Mouse (Mus musculus): ENCODE data around the gene Rnf10. TPM values are rescaled to one million over a fixed set of nuclear protein-coding genes. Genes with fewer than 3 reads are reported as not detected.
A peak's percentile ranks its signal among the peaks of the same experiment; 100 is the strongest.

The Rnf10 gene
- total RNA-seq, 2 experiments from 2014 or later = 244 to 283 TPM

DNA sequence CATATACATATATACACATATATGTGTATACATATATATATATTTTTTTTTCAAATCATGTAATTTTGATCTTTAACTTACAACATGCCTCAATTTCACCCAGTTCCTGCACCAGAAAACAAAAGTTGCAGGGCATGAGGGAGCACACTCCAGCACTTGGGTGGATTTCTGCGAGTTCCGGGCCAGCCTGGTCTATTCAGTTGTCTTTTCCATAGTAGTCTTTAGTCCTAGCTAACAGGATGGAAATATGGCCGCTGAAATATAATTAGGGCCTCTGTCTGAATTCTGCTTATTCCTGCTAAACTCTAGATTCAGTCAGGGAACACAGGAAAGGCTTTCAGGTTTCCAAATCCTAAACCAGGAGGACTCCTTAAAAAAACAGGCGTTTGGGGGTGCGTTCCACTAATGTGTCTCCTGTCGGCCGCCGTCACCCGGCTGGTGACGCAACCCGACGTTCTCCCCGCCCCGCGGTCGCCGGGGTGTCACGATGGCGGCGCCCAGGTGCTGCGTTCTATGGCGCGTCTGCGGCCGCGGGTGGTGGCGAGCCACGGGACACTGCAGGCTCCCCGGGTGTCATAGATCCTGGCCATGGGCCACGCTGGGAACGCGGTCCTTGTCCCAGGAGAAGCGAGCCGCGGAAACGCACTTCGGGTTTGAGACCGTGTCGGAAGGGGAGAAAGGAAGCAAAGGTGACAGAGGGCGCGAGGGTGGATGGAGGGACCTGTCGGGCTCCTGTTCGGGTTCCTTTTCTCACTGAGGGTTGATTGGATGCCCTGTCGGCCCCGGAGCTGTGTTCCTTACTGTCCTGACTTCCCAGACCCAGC lies 6.7 kb upstream of the Rnf10 start, which contains the start of gene Coq5:
Coq5 (plus strand) TSS at position 441 of the 824 bp plus-strand sequence.
- intact Hi-C loops (cut with DNase I) = no loop called here

GRCm38 (mm10) chr5:115278785-115279184 lies 6.1 kb upstream of the Rnf10 start:
- intact Hi-C loops (cut with DNase I) = no loop called here
- DNase-seq (ENCODE audit: low spot score in 2 of 2) = no peak

More for the DNA sequence above, 6.7 kb upstream of the Rnf10 start, which contains the start of gene Coq5:
- peak; percentile 85 to 91 for DNase-seq (ENCODE audit: low spot score in 2 of 2)

DNA sequence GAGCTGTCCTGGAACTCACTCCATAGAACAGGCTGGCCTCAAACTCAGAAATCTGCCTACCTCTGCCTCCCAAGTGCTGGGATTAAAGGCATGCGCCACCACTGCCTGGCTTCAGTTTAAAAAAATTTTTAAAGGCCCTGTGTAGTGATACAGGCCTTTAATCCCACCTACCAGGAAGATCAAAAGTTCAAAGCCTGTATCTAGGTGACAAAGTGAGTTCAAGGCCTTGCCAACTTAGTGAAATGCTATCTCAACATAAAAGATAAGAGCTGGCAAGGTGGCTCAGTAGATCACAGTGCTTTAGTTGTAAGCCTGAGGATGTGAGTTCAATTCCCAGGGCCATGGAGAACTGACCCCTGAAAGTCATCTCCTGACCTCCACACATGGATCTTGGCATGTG lies 5.4 kb upstream of the Rnf10 start:
- intact Hi-C loops (cut with DNase I) = no loop called here
- DNase-seq (ENCODE audit: low spot score in 2 of 2) = no peak

- intact Hi-C loops (cut with DNase I) = no loop called here
- no peak for DNase-seq (ENCODE audit: low spot score in 2 of 2)
Observed at GRCm38 (mm10) chr5:115275998-115276397, 3.3 kb upstream of the Rnf10 start.

GRCm38 (mm10) chr5:115274771-115275170 lies 2.1 kb upstream of the Rnf10 start:
- no peak for DNase-seq (ENCODE audit: low spot score in 2 of 2)
- intact Hi-C loops (cut with DNase I) = no loop called here

- intact Hi-C loops (cut with DNase I) = no loop called here
- DNase-seq (ENCODE audit: low spot score in 2 of 2) = no peak
Observed at GRCm38 (mm10) chr5:115274353-115274752, 1.7 kb upstream of the Rnf10 start.

- intact Hi-C loops (cut with DNase I) = no loop called here
- no peak for DNase-seq (ENCODE audit: low spot score in 2 of 2)
Observed at GRCm38 (mm10) chr5:115273549-115274135, 944 bp upstream of the Rnf10 start.

GRCm38 (mm10) chr5:115271931-115272811 lies 527 bp downstream of the Rnf10 start:
- intact Hi-C loops (cut with DNase I) = no loop called here
- peak in 1 of 2 experiments; percentile 24 for DNase-seq (ENCODE audit: low spot score in 2 of 2)

DNA sequence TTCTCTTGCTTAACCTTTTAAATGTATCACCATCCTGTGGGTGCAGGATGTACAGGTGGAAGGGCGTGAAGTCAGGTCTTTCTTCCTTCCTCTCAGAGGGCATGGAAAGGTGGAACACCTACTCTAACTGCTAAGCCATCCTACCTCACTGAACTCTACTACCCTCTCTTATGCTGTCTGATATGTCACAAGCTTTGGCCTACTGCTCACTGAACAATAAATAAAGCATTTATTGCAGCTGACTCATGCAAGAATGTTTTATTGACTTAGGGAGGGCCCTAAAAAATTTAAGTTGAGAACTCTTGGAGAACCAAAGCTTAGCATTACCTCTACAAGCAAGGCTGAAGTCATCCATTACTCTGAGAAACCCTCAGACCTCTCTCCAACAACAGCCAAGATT lies 2.7 kb downstream of the Rnf10 start:
- DNase-seq (ENCODE audit: low spot score in 2 of 2) = no peak
- intact Hi-C loops (cut with DNase I) = no loop called here

- no peak for DNase-seq (ENCODE audit: low spot score in 2 of 2)
- intact Hi-C loops (cut with DNase I) = no loop called here
Observed at GRCm38 (mm10) chr5:115268266-115268665, 4.4 kb downstream of the Rnf10 start.

DNA sequence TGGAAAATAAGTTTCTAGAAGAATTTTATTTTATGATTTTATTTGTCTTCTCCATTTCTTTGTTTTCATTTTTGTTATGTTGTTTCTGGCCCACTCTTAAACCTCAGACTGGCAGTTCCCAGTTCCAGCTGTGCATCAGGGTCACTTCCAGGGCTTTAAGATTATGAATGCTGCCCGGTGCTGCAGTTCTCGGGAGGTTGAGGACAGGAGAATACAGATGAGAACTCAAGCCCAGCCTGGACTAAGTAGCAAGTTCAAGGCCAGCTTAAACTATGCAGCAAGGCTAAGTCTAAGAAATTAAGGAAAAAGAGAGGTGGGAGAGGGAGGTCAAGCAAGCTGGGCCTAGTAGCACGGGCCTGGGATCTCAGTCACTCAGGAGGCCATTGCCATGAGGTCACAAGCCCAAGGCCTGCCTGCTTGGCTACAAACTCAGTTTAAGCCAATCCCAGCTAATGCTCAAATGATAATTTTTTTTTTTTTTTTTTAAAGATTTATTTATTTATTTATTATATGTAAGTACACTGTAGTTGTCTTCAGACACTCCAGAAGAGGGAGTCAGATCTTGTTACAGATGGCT lies 5.1 kb downstream of the Rnf10 start:
- no peak for DNase-seq (ENCODE audit: low spot score in 2 of 2)
- intact Hi-C loops (cut with DNase I) = no loop called here

- intact Hi-C loops (cut with DNase I) = no loop called here
- no peak for DNase-seq (ENCODE audit: low spot score in 2 of 2)
Observed at GRCm38 (mm10) chr5:115266787-115267468, 5.8 kb downstream of the Rnf10 start.

GRCm38 (mm10) chr5:115266340-115266739 lies 6.4 kb downstream of the Rnf10 start:
- intact Hi-C loops (cut with DNase I) = no loop called here
- DNase-seq (ENCODE audit: low spot score in 2 of 2) = no peak

DNA sequence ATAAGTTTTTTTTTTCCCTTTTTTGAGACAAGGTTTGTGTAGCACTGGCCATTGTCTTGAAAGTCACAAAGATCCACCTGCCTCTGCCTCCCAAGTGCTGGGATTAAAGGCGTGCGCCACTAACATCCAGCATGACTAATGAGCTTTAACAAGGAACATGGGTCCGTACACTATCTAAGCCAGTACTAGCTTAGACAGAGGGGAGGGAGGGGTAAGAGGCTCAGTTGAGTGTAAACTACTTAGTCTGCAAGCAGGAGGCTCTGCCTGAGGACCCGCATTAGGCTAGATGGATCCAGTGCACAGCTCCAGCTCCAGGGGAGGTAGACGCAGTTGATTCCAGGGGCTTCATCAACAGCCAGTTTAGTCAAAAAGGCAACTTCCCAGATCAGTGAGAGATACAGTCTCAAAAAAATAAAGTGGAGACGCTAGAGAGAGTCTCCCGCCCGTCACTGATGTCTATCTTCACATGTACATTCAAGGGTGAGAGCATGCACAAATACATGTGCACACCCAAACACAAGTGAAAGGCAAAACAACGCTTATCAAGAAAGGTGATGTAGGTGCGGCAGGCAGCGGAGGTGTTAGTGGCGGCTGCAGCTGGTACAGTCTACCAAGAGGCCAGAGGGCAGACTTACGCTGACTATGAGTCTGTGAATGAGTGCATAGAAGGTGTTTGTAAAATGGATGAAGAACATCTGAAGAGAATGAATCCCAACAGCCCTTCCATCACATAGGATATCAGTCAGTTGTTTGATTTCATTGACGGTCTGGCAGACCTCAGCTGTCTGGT lies 10.0 kb downstream of the Rnf10 start:
- intact Hi-C loops (cut with DNase I) = no loop called here
- no peak for DNase-seq (ENCODE audit: low spot score in 2 of 2)

DNA sequence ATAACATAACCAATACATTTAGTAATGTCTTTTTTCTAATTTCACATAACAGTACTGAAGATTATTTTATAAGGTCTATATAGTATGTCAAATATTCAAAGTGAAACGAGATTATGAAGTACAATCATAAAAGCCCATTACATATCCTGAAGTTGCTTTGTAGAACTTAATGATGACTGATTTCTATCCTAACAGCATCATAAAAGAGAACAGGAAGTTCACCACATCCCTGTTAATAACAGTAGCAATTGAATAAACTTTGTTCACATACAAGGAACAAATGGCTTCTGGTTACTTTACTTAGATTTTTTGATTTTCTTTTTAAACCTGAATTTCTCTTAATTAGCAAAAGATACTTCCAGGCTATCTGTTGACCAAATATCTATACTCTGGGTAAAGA lies 10.8 kb downstream of the Rnf10 start:
- DNase-seq (ENCODE audit: low spot score in 2 of 2) = no peak
- intact Hi-C loops (cut with DNase I) = no loop called here

DNA sequence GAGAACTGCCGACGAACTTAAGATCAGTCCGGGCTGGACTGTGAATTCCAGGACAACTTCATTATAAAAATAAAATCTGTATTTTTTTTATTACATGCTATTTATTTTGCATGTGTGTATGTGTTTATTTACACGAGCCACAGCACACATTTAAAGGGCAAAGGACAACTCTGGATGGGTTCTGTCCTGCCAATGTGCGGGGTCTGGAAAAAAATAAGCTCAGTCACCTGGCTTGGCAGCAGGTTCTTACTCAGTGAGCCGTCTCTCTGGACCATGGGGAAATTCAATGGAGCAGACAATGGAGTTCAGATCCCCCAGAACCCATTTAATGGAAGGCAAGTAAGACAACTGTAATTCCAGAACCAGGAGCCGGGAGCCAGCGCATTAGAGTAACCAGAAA lies 11.6 kb downstream of the Rnf10 start:
- intact Hi-C loops (cut with DNase I) = no loop called here
- DNase-seq (ENCODE audit: low spot score in 2 of 2) = no peak

DNA sequence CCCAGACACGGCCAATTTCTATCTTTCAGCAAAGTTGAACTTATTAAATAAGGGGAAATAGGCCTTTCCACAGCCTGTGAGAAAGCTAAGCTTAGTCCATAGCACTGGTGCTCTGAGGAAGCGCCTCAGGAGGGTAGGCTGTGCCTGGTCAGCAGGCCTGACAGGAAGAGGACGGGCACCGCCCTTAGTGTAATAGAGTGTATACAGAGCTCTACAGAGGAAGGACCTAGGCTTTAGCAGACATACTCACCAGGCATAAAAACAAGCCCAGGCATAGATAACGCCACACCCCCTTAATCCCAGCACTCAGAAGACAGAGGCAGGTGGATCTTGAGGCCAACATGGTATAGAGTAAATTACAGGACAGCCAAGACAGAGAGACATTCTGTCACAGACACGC lies 12.3 kb downstream of the Rnf10 start:
- DNase-seq (ENCODE audit: low spot score in 2 of 2) = no peak
- intact Hi-C loops (cut with DNase I) = no loop called here

- no peak for DNase-seq (ENCODE audit: low spot score in 2 of 2)
- intact Hi-C loops (cut with DNase I) = no loop called here
Observed at GRCm38 (mm10) chr5:115256909-115257546, 15.7 kb downstream of the Rnf10 start.

Data from left cerebral cortex, postnatal 14 days (tissue).